Mouse (Mus musculus) megakaryocyte, embryonic 14.5 days (primary cell): ENCODE data around the gene Slc38a11. TPM values are rescaled to one million over a fixed set of nuclear protein-coding genes. Genes with fewer than 3 reads are reported as not detected.

ENCODE experiments used
- H3K27me3 ChIP-seq: replicated peaks from 2 replicates; pipeline ENCODE3; 2012; ENCODE audit warnings: inconsistent platforms
- H3K36me3 ChIP-seq: replicated peaks from 2 replicates; pipeline ENCODE3; 2012; ENCODE audit warnings: low read length, inconsistent platforms, mixed read lengths
- H3K4me1 ChIP-seq: 2 replicates; pipeline ENCODE4 v1.6.1; 2012; ENCODE audit warnings: inconsistent platforms
- H3K4me3 ChIP-seq: replicated peaks from 2 replicates; pipeline ENCODE3; 2012; ENCODE audit warnings: moderate library complexity, mild to moderate bottlenecking, inconsistent platforms
- H3K9me3 ChIP-seq: 2 replicates; pipeline ENCODE4 v1.6.1; 2012; ENCODE audit warnings: inconsistent platforms
- FLI1 ChIP-seq: IDR thresholded peaks from 2 replicates; pipeline ENCODE4 v1.6.1; 2012; ENCODE audit warnings: low read length, inconsistent platforms, mixed read lengths
- GATA1 ChIP-seq: IDR thresholded peaks from 3 replicates; pipeline ENCODE4 v1.6.1; 2012; ENCODE audit warnings: mixed read lengths, low read length, inconsistent platforms, borderline replicate concordance
- polyA plus RNA-seq: library from polyadenylated mRNA; stranded (reverse); fragments of >175 nt; gene quantifications from 2 replicates; pipeline ENCODE4 v1.2.3, GENCODE M21; 2012; ENCODE audit warnings: low replicate concordance; ENCODE audit not compliant: insufficient read depth

The Slc38a11 gene
- polyA plus RNA-seq, 1 experiment, result not detected

GRCm38 (mm10) chr2:65374410-65374809 lies 10.6 kb upstream of the Slc38a11 start:
- Histone ChIP-seq H3K4me3 (no peak overlapping the region), H3K9me3 (no peaks in the 10 kb centered on the region), H3K27me3 (no peaks in the 10 kb centered on the region), H3K4me1 (no peaks in the 10 kb centered on the region), H3K36me3 (no peaks in the 10 kb centered on the region)
- no peak for TF ChIP-seq FLI1
- TF ChIP-seq GATA1, result no peak

- no peaks in the 10 kb centered on the region for H3K27me3 ChIP-seq
These were observed 9.2 kb upstream of the Slc38a11 start for GRCm38 (mm10) chr2:65373076-65373475.

GRCm38 (mm10) chr2:65360736-65361475 lies 2.9 kb downstream of the Slc38a11 start:
- H3K4me1 ChIP-seq, result peaks cover 4% of the 10 kb centered on the region; the same call in 1 of the 2 replicates
- H3K27me3 ChIP-seq, result peaks cover 8% of the 10 kb centered on the region
- no peak overlapping the region for H3K4me3 ChIP-seq
- TF ChIP-seq GATA1 (no peak), FLI1 (no peak)
- H3K9me3 ChIP-seq, result no peaks in the 10 kb centered on the region
- H3K36me3 ChIP-seq, result no peaks in the 10 kb centered on the region

More at GRCm38 (mm10) chr2:65373076-65373475, 9.2 kb upstream of the Slc38a11 start:
- Histone ChIP-seq H3K4me1 (no peaks in the 10 kb centered on the region), H3K36me3 (no peaks in the 10 kb centered on the region), H3K9me3 (no peaks in the 10 kb centered on the region), H3K4me3 (no peak overlapping the region)
- TF ChIP-seq GATA1 (no peak), FLI1 (no peak)

- no peaks in the 10 kb centered on the region for H3K36me3 ChIP-seq
- TF ChIP-seq FLI1, result no peak
- no peak for TF ChIP-seq GATA1
- peaks cover 11% of the 10 kb centered on the region for H3K4me1 ChIP-seq
- H3K27me3 ChIP-seq, result no peaks in the 10 kb centered on the region
- no peaks in the 10 kb centered on the region for H3K9me3 ChIP-seq
- no peak overlapping the region for H3K4me3 ChIP-seq
These were observed 16.5 kb downstream of the Slc38a11 start for GRCm38 (mm10) chr2:65347367-65347766.

GRCm38 (mm10) chr2:65346915-65347314 lies 16.9 kb downstream of the Slc38a11 start:
- TF ChIP-seq GATA1 (no peak), FLI1 (no peak)
- Histone ChIP-seq H3K4me1 (peaks cover 16% of the 10 kb centered on the region), H3K36me3 (no peaks in the 10 kb centered on the region), H3K4me3 (no peak overlapping the region), H3K9me3 (no peaks in the 10 kb centered on the region), H3K27me3 (no peaks in the 10 kb centered on the region)

- Histone ChIP-seq H3K9me3 (no peaks in the 10 kb centered on the region), H3K36me3 (no peaks in the 10 kb centered on the region), H3K4me3 (no peak overlapping the region), H3K27me3 (no peaks in the 10 kb centered on the region), H3K4me1 (peaks cover 25% of the 10 kb centered on the region)
- no peak for TF ChIP-seq FLI1
These were observed 17.8 kb downstream of the Slc38a11 start for GRCm38 (mm10) chr2:65346037-65346436.

GRCm38 (mm10) chr2:65342057-65342456 lies 21.8 kb downstream of the Slc38a11 start:
- no peak for TF ChIP-seq GATA1
- no peak for TF ChIP-seq FLI1
- peak overlapping the region; percentile 85 for H3K4me3 ChIP-seq
- no peaks in the 10 kb centered on the region for H3K9me3 ChIP-seq
- peaks cover 45% of the 10 kb centered on the region for H3K4me1 ChIP-seq
- H3K27me3 ChIP-seq, result no peaks in the 10 kb centered on the region
- no peaks in the 10 kb centered on the region for H3K36me3 ChIP-seq

GRCm38 (mm10) chr2:65340839-65341238 lies 23.0 kb downstream of the Slc38a11 start:
- H3K9me3 ChIP-seq, result no peaks in the 10 kb centered on the region
- TF ChIP-seq GATA1 (no peak), FLI1 (no peak)
- H3K27me3 ChIP-seq, result no peaks in the 10 kb centered on the region
- no peak overlapping the region for H3K4me3 ChIP-seq
- H3K4me1 ChIP-seq, result peaks cover 47% of the 10 kb centered on the region
- no peaks in the 10 kb centered on the region for H3K36me3 ChIP-seq

GRCm38 (mm10) chr2:65337378-65338140 lies 26.3 kb downstream of the Slc38a11 start:
- Histone ChIP-seq H3K9me3 (no peaks in the 10 kb centered on the region), H3K4me1 (peaks cover 48% of the 10 kb centered on the region), H3K4me3 (peak overlapping the region; percentile 64), H3K36me3 (no peaks in the 10 kb centered on the region), H3K27me3 (no peaks in the 10 kb centered on the region)
- TF ChIP-seq GATA1 (no peak), FLI1 (no peak)

- H3K4me1 ChIP-seq, result peaks cover 38% of the 10 kb centered on the region
- no peaks in the 10 kb centered on the region for H3K27me3 ChIP-seq
- no peak overlapping the region for H3K4me3 ChIP-seq
- H3K9me3 ChIP-seq, result no peaks in the 10 kb centered on the region
- no peaks in the 10 kb centered on the region for H3K36me3 ChIP-seq
- TF ChIP-seq FLI1 (no peak), GATA1 (no peak)
These were observed 27.2 kb downstream of the Slc38a11 start for GRCm38 (mm10) chr2:65336608-65337007.
